Mouse (Mus musculus) MEL (cell line): Measurements from ENCODE around the gene Kdm6b. TPM values are rescaled to one million over a fixed set of nuclear protein-coding genes. Genes with fewer than 3 reads are reported as not detected.
A peak's percentile ranks its signal among the peaks of the same experiment; 100 is the strongest.

Source experiments
- DNase-seq: peaks from one replicate; pipeline ENCODE4 v3.0.0; 2011; ENCODE audit warnings: low read depth, low spot score
- H3K27ac ChIP-seq: 2 replicates; pipeline ENCODE4 v1.5.1; 2012; ENCODE audit warnings: low read depth, mild to moderate bottlenecking, control low read depth, low read length, moderate library complexity; ENCODE audit not compliant: control insufficient read depth
- H3K27me3 ChIP-seq, 2 experiments: fragments of 150-350 bp in 1 of 2; sonication (generic) in 1 of 2; 2 replicates each; pipeline ENCODE4 v1.6.1; 2012; ENCODE audit warnings: low read length in 2 of 2, mild to moderate bottlenecking in 2 of 2, improper control_type of control experiment in 1 of 2, moderate library complexity in 1 of 2; ENCODE audit not compliant: insufficient read depth in 2 of 2, control insufficient read depth in 1 of 2
- H3K36me3 ChIP-seq, 2 experiments: 2 replicates each; pipeline ENCODE4 v1.6.1; 2012 to 2014; ENCODE audit warnings: low read length in 2 of 2, improper control_type of control experiment in 1 of 2, inconsistent platforms in 1 of 2, mild to moderate bottlenecking in 1 of 2; ENCODE audit not compliant: insufficient read depth in 2 of 2, control insufficient read depth in 1 of 2
- H3K4me1 ChIP-seq, 2 experiments: fragments of 150-350 bp in 1 of 2; sonication (generic) in 1 of 2; 2 replicates each; pipeline ENCODE4 v1.6.1; 2012; ENCODE audit warnings: low read length in 2 of 2, improper control_type of control experiment in 1 of 2, mild to moderate bottlenecking in 1 of 2; ENCODE audit not compliant: insufficient read depth in 2 of 2, control insufficient read depth in 1 of 2
- H3K4me3 ChIP-seq, 2 experiments: fragments of 150-350 bp in 1 of 2; sonication (generic) in 1 of 2; 2 replicates each; pipeline ENCODE4 v1.5.1; 2012; ENCODE audit warnings: low read depth in 2 of 2, low read length in 2 of 2, mild to moderate bottlenecking in 2 of 2, moderate library complexity in 2 of 2, control low read depth in 1 of 2, improper control_type of control experiment in 1 of 2; ENCODE audit not compliant: control insufficient read depth in 1 of 2, insufficient read depth in 1 of 2
- H3K79me2 ChIP-seq: 2 replicates; pipeline ENCODE4 v1.6.1; 2012; ENCODE audit warnings: mild to moderate bottlenecking, low read length, moderate library complexity; ENCODE audit not compliant: control insufficient read depth, poor library complexity, insufficient read depth
- H3K9ac ChIP-seq: 2 replicates; pipeline ENCODE4 v1.6.1; 2012; ENCODE audit warnings: low read depth, mild to moderate bottlenecking, control low read depth, low read length, moderate library complexity; ENCODE audit not compliant: control insufficient read depth, poor library complexity, severe bottlenecking
- H3K9me3 ChIP-seq: fragments of 150-350 bp; sonication (generic); replicated peaks from 2 replicates; pipeline ENCODE4 v1.6.1; 2012; ENCODE audit warnings: mild to moderate bottlenecking, low read length, improper control_type of control experiment, moderate library complexity; ENCODE audit not compliant: insufficient read depth
- BHLHE40 ChIP-seq: IDR thresholded peaks from 2 replicates; pipeline ENCODE4 v1.6.1; 2012; ENCODE audit warnings: low read depth, mild to moderate bottlenecking, inconsistent platforms, low read length, improper control_type of control experiment, borderline replicate concordance
- CHD1 ChIP-seq: IDR thresholded peaks from 2 replicates; pipeline ENCODE4 v1.6.1; 2012; ENCODE audit warnings: low read depth, mild to moderate bottlenecking, inconsistent platforms, low read length, improper control_type of control experiment
- CHD2 ChIP-seq: IDR thresholded peaks from 2 replicates; pipeline ENCODE4 v1.6.1; 2011; ENCODE audit warnings: low read length, improper control_type of control experiment
- CTCF ChIP-seq, 3 experiments: IDR thresholded peaks in 2 of 3; conservative IDR thresholded peaks in 1 of 3; 2 replicates each; pipeline ENCODE4 v1.5.1; 2011 to 2012; ENCODE audit warnings: low read length in 3 of 3, low read depth in 2 of 3, mild to moderate bottlenecking in 2 of 3, improper control_type of control experiment in 1 of 3, inconsistent platforms in 1 of 3, mixed read lengths in 1 of 3, moderate library complexity in 1 of 3; ENCODE audit not compliant: control insufficient read depth in 1 of 3, insufficient read depth in 1 of 3, poor library complexity in 1 of 3, severe bottlenecking in 1 of 3
- E2F4 ChIP-seq: IDR thresholded peaks from 2 replicates; pipeline ENCODE4 v1.6.1; 2011; ENCODE audit warnings: low read depth, low read length, improper control_type of control experiment, borderline replicate concordance
- ELF1 ChIP-seq: IDR thresholded peaks from 2 replicates; pipeline ENCODE4 v1.6.1; 2014; ENCODE audit warnings: low read depth, mild to moderate bottlenecking, inconsistent platforms, low read length, improper control_type of control experiment, moderate library complexity
- ETS1 ChIP-seq: IDR thresholded peaks from 2 replicates; pipeline ENCODE4 v1.6.1; 2012; ENCODE audit warnings: low read depth, mild to moderate bottlenecking, inconsistent platforms, low read length, improper control_type of control experiment, moderate library complexity
- GABPA ChIP-seq: IDR thresholded peaks from 2 replicates; pipeline ENCODE4 v1.6.1; 2012; ENCODE audit warnings: low read depth, mild to moderate bottlenecking, inconsistent platforms, low read length, improper control_type of control experiment, moderate library complexity
- GATA1 ChIP-seq: IDR thresholded peaks from 2 replicates; pipeline ENCODE4 v1.6.1; 2011; ENCODE audit warnings: low read depth, low read length, improper control_type of control experiment
- HCFC1 ChIP-seq: IDR thresholded peaks from 2 replicates; pipeline ENCODE4 v1.6.1; 2012; ENCODE audit warnings: low read depth, mild to moderate bottlenecking, inconsistent platforms, low read length, improper control_type of control experiment, moderate library complexity
- JUND ChIP-seq: IDR thresholded peaks from 2 replicates; pipeline ENCODE4 v1.6.1; 2011; ENCODE audit warnings: low read depth, mild to moderate bottlenecking, improper control_type of control experiment, low read length
- KAT2A ChIP-seq: conservative IDR thresholded peaks from 2 replicates; pipeline ENCODE4 v1.6.1; 2012; ENCODE audit warnings: low read depth, low read length, improper control_type of control experiment, inconsistent platforms
- MAFK ChIP-seq: IDR thresholded peaks from 2 replicates; pipeline ENCODE4 v1.6.1; 2011; ENCODE audit warnings: low read depth, mild to moderate bottlenecking, low read length, improper control_type of control experiment, borderline replicate concordance
- MAZ ChIP-seq: IDR thresholded peaks from 2 replicates; pipeline ENCODE4 v1.6.1; 2012; ENCODE audit warnings: low read depth, mild to moderate bottlenecking, inconsistent platforms, low read length, improper control_type of control experiment
- MXI1 ChIP-seq: IDR thresholded peaks from 2 replicates; pipeline ENCODE4 v1.6.1; 2011; ENCODE audit warnings: mild to moderate bottlenecking, low read depth, low read length, improper control_type of control experiment
- MYB ChIP-seq: IDR thresholded peaks from 2 replicates; pipeline ENCODE4 v1.6.1; 2011; ENCODE audit warnings: mild to moderate bottlenecking, low read depth, low read length, improper control_type of control experiment
- MYC ChIP-seq: IDR thresholded peaks from 2 replicates; pipeline ENCODE4 v1.6.1; 2011; ENCODE audit warnings: low read depth, mild to moderate bottlenecking, low read length, improper control_type of control experiment, moderate library complexity
- NELFE ChIP-seq: IDR thresholded peaks from 2 replicates; pipeline ENCODE4 v1.6.1; 2011; ENCODE audit warnings: low read depth, low read length, improper control_type of control experiment
- NRF1 ChIP-seq: IDR thresholded peaks from 2 replicates; pipeline ENCODE4 v1.6.1; 2014; ENCODE audit warnings: low read depth, mild to moderate bottlenecking, inconsistent platforms, low read length, improper control_type of control experiment, moderate library complexity; ENCODE audit not compliant: poor library complexity, insufficient read depth, severe bottlenecking
- POLR2A ChIP-seq, 2 experiments: IDR thresholded peaks; 2 replicates each; pipeline ENCODE4 v1.6.1; 2011 to 2012; ENCODE audit warnings: low read length in 2 of 2, mild to moderate bottlenecking in 2 of 2, control low read depth in 1 of 2, improper control_type of control experiment in 1 of 2, low read depth in 1 of 2, moderate library complexity in 1 of 2; ENCODE audit not compliant: control insufficient read depth in 1 of 2, insufficient read depth in 1 of 2, poor library complexity in 1 of 2
- POLR2AphosphoS2 ChIP-seq: IDR thresholded peaks from 2 replicates; pipeline ENCODE4 v1.6.1; 2011; ENCODE audit warnings: low read length, improper control_type of control experiment
- POLR2AphosphoS5 ChIP-seq: IDR thresholded peaks from 2 replicates; pipeline ENCODE4 v1.6.1; 2012; ENCODE audit warnings: low read depth, borderline replicate concordance, mild to moderate bottlenecking, inconsistent platforms, low read length, moderate library complexity, mixed read lengths
- RAD21 ChIP-seq: IDR thresholded peaks from 2 replicates; pipeline ENCODE4 v1.6.1; 2011; ENCODE audit warnings: mild to moderate bottlenecking, low read depth, low read length, improper control_type of control experiment
- RCOR1 ChIP-seq: IDR thresholded peaks from 2 replicates; pipeline ENCODE4 v1.6.1; 2012; ENCODE audit warnings: low read depth, mild to moderate bottlenecking, inconsistent platforms, low read length, improper control_type of control experiment
- SIN3A ChIP-seq: IDR thresholded peaks from 2 replicates; pipeline ENCODE4 v1.6.1; 2012; ENCODE audit warnings: low read length, improper control_type of control experiment, inconsistent platforms
- SMC3 ChIP-seq: IDR thresholded peaks from 2 replicates; pipeline ENCODE4 v1.6.1; 2011; ENCODE audit warnings: low read depth, low read length, improper control_type of control experiment
- TAL1 ChIP-seq: IDR thresholded peaks from 2 replicates; pipeline ENCODE4 v1.6.1; 2012; ENCODE audit warnings: mild to moderate bottlenecking, inconsistent platforms, low read length, moderate library complexity, mixed read lengths
- TBP ChIP-seq: IDR thresholded peaks from 2 replicates; pipeline ENCODE4 v1.8.0; 2011; ENCODE audit warnings: low read depth, low read length, improper control_type of control experiment
- TCF12 ChIP-seq: IDR thresholded peaks from 2 replicates; pipeline ENCODE4 v1.6.1; 2014; ENCODE audit warnings: low read depth, mild to moderate bottlenecking, inconsistent platforms, low read length, improper control_type of control experiment, moderate library complexity
- UBTF ChIP-seq: IDR thresholded peaks from 2 replicates; pipeline ENCODE4 v1.6.1; 2012; ENCODE audit warnings: low read depth, mild to moderate bottlenecking, inconsistent platforms, low read length, improper control_type of control experiment, moderate library complexity, borderline replicate concordance; ENCODE audit not compliant: insufficient read depth
- USF1 ChIP-seq: IDR thresholded peaks from 2 replicates; pipeline ENCODE4 v1.6.1; 2014; ENCODE audit warnings: low read depth, mild to moderate bottlenecking, inconsistent platforms, low read length, improper control_type of control experiment, moderate library complexity
- USF2 ChIP-seq, 2 experiments: IDR thresholded peaks; 2 replicates each; pipeline ENCODE4 v1.6.1; 2011 to 2012; ENCODE audit warnings: improper control_type of control experiment in 2 of 2, low read length in 2 of 2, borderline replicate concordance in 1 of 2, inconsistent platforms in 1 of 2, low read depth in 1 of 2, mild to moderate bottlenecking in 1 of 2; ENCODE audit not compliant: insufficient read depth in 1 of 2
- ZC3H11A ChIP-seq: IDR thresholded peaks from 2 replicates; pipeline ENCODE4 v1.6.1; 2012; ENCODE audit warnings: low read depth, mild to moderate bottlenecking, inconsistent platforms, low read length, improper control_type of control experiment
- ZKSCAN1 ChIP-seq: IDR thresholded peaks from 2 replicates; pipeline ENCODE4 v1.6.1; 2012; ENCODE audit warnings: low read depth, mild to moderate bottlenecking, inconsistent platforms, low read length, improper control_type of control experiment, moderate library complexity
- ZMIZ1 ChIP-seq: IDR thresholded peaks from 2 replicates; pipeline ENCODE4 v1.6.1; 2012; ENCODE audit warnings: low read depth, mild to moderate bottlenecking, inconsistent platforms, low read length, improper control_type of control experiment, moderate library complexity
- polyA plus RNA-seq, 2 experiments: library from polyadenylated mRNA; stranded (reverse) in 1 of 2; unstranded in 1 of 2; fragments of >175 nt in 1 of 2; fragments of >200 nt in 1 of 2; gene quantifications; 2 replicates each; pipeline versions ENCODE4 v1.2.1 to v1.2.4; 2012; ENCODE audit warnings: low replicate concordance in 2 of 2, low read depth in 1 of 2; ENCODE audit not compliant: insufficient read length in 2 of 2, insufficient read depth in 1 of 2, missing spikeins in 1 of 2
- total RNA-seq: library from RNA; depleted of rRNA; stranded (reverse); fragments of 300-350 nt; gene quantifications from 2 replicates; pipeline ENCODE4 v1.2.3, GENCODE M21; 2012

Kdm6b gene
- total and polyA plus RNA-seq, 3 experiments, result 5.8 to 43.4 (median 25.0) TPM

- H3K9ac ChIP-seq, result peak overlapping the region; percentile 81
- peak overlapping the region; percentile 84 for H3K27ac ChIP-seq
- no peaks in the 10 kb centered on the region for H3K27me3 ChIP-seq
- H3K36me3 ChIP-seq, result peaks cover 0 to 26% of the 10 kb centered on the region in 2 experiments; a peak in 2 of 4 replicates
- H3K9me3 ChIP-seq, result no peaks in the 10 kb centered on the region
- H3K79me2 ChIP-seq, result peaks cover 8% of the 10 kb centered on the region
- peaks cover 13 to 30% of the 10 kb centered on the region in 2 experiments for H3K4me1 ChIP-seq
- peak overlapping the region; percentile 84 to 95 for H3K4me3 ChIP-seq
- DNase-seq, result peak; percentile 96
- TF ChIP-seq SIN3A (peak; percentile 99), ZC3H11A (peak; percentile 1; the same call in 1 of the 2 replicates), ELF1 (peak; percentile 74), BHLHE40 (no peak), HCFC1 (peak; percentile 91), ZKSCAN1 (no peak), CTCF (IDR thresholded peaks at IDR 0.05 in 2 of 3, conservative IDR thresholded peaks at IDR 0.05 in 1 of 3; ENCODE audit: control insufficient read depth in 1 of 3, insufficient read depth in 1 of 3, low read depth in 2 of 3, low read length in 3 of 3, poor library complexity in 1 of 3, severe bottlenecking in 1 of 3) (no peak), MAZ (0 out of 2 replicates have a peak, but pooled peaks have one; percentile 42), E2F4 (no peak), SMC3 (no peak), MYB (no peak), RAD21 (no peak), MXI1 (peak; percentile 96), TBP (peak; percentile 64; the same call in 1 of the 2 replicates), ETS1 (peak; percentile 72), MAFK (no peak), CHD1 (0 out of 2 replicates have a peak, but pooled peaks have one; percentile 17), POLR2A (IDR thresholded peaks at IDR 0.05; ENCODE audit: control insufficient read depth in 1 of 2, insufficient read depth in 1 of 2, low read depth in 1 of 2, low read length in 2 of 2, poor library complexity in 1 of 2) (peak; percentile 85 to 95), USF2 (IDR thresholded peaks at IDR 0.05; ENCODE audit: borderline replicate concordance in 1 of 2, insufficient read depth in 1 of 2, low read depth in 1 of 2, low read length in 2 of 2) (no peak), TCF12 (0 out of 2 replicates have a peak, but pooled peaks have one; percentile 5), ZMIZ1 (peak; percentile 76), RCOR1 (no peak), POLR2AphosphoS2 (peak; percentile 85), CHD2 (no peak), TAL1 (peak; percentile 48; the same call in 1 of the 2 replicates), USF1 (no peak), POLR2AphosphoS5 (no peak; the same call in 1 of the 2 replicates), JUND (0 out of 2 replicates have a peak, but pooled peaks have one; percentile 1), UBTF (no peak), KAT2A (no peak; the same call in 1 of the 2 replicates), GATA1 (no peak), GABPA (peak; percentile 64; the same call in 1 of the 2 replicates), NRF1 (no peak; the same call in 1 of the 2 replicates), NELFE (peak; percentile 90), MYC (peak; percentile 88)
These were observed 40.1 kb downstream of the Kdm6b start for GRCm38 (mm10) chr11:69373223-69373965.
